11 mouse cellular contexts compared by ENCODE assay signal in the genomic region with DNA sequence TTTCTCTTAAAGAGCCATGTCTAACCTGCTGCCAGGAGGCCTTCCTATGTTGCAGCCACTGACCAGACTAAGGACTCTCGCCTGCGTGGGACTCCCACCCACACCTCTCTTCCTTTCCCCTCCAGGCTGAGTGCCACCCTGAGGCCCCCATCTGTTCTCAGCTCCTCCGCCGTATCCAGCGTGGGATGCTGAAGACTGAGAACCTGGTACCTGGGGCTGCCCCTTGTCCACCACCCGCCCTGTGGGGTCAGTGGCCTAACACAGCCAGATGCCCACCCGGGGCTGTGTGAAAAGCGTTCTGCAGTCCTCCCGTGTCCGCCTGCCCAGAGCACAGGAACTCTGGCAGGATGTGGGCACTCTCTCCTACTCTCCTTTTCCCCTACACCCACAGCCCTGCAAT. TPM values are rescaled to one million over a fixed set of nuclear protein-coding genes. Genes with fewer than 3 reads are reported as not detected.
"Had no signal": no experiment of that assay in that cellular context is flagged by ENCODE, and none has a peak within 500 bp of the region (broad histone marks: within the 10 kb centered on the region; RNA-seq: fewer than 3 reads in every experiment).

No protein-coding gene starts in this region.

- H3K4me2 ChIP-seq: limb, embryonic 15.5 days; neural tube, embryonic 13.5 days had no signal

- H3K9me3 ChIP-seq: limb, embryonic 15.5 days; neural tube, embryonic 13.5 days had no signal

- H3K4me3 ChIP-seq: limb, embryonic 15.5 days; neural tube, embryonic 13.5 days had no signal

- DNase-seq: kidney, adult 9 months; kidney, postnatal 36 days; layer of hippocampus, adult 9-11 months; layer of hippocampus, postnatal 36 days; lung, adult 18-20 months; thymus, postnatal 4 days had no signal

- H3K27ac ChIP-seq: kidney, postnatal 0 days; limb, embryonic 15.5 days; liver, embryonic 14.5 days; neural tube, embryonic 13.5 days had no signal

- H3K27me3 ChIP-seq: limb, embryonic 15.5 days; neural tube, embryonic 13.5 days had no signal

- H3K9ac ChIP-seq: limb, embryonic 15.5 days; liver, embryonic 14.5 days; neural tube, embryonic 13.5 days had no signal

- H3K4me1 ChIP-seq: limb, embryonic 15.5 days had no signal

- H3K36me3 ChIP-seq: limb, embryonic 15.5 days; neural tube, embryonic 13.5 days had no signal

RNA-seq across cellular contexts. Expression of gene Mylk3, which starts 19.8 kb away (rescaled TPM):
- polyA plus RNA-seq: small intestine, adult 2 months had no signal
